Mouse (Mus musculus): ENCODE results near the gene Fut9.

Gene Fut9

DNA sequence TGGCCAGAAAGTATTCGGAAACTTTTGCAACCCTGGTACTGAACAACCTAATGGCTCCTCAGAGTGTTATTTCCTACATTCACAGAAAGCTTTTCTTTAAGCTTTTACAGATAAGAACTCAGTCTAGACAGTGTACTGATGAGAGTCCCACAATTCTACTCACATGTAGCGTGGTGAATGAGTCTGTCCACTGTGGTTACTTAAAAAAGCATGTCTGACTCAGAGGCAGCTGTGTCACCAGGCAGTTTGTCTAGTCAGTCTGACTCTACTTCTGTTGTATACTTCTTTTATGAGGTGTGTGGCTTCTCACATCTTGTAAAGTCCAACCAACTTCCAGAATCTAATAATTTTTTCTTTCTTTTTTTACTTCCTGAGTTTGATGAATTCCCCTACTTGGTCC is 154.5 kb downstream of the Fut9 start:
- no peak for DNase-seq

DNA sequence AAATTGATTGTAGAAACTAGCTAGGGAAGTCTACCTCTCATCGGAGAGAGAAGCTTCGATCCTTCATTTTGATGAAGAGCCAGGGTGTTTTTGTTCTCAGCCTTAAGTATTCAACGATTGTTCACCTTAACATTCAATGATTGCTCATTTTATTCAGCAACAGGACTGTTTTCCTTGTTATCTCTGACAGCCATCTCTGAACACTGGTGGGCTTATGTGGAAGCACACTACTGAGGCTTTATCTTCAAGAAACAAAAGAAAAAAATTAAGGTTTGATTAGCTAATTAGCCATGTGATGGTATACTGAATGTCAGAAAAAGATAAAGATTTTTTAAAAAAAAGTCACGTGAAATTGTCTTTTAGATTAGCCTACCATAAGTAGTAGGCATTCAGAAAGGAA is 158.1 kb downstream of the Fut9 start:
- no peak for DNase-seq

DNA sequence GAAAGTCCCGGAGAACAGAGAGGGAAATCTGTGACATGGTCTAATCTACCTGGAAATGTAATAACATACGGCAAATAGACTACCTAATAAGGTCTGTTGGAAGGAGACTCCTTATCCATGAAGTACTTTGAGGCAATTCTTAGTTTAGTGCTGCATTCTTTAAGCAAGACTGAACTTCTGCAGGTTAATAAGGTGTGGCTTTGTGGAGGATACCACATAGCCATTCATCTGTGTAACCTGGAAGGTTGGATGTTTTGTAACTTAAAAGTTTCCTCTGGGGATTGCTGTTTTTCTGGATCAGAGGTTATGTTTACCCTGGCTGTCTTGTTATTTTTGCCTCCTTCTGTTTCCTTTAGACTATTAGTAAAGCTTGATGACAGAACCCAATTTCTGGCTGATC is 166.8 kb downstream of the Fut9 start:
- DNase-seq: no peak

- no peak for DNase-seq
These were observed 171.9 kb downstream of the Fut9 start for GRCm38 (mm10) chr4:25628113-25628512.

DNA sequence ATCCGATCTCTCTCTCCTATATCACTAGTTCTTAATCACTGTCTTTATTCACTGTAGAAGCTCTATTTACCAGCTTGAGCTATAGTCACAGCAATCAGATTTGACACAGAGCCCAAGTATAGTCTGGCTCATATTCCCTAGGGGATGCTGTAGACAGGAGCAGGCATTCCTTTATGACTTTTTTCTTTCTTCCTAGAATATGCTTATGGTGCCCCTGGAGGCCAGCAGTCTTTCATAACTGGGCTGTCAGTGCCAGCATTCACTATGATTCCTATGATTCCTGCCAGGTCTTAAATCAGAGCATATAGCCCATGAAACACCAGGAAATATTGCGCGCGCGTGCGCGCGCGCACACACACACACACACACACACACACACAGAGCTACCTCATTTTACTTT is 172.6 kb downstream of the Fut9 start:
- DNase-seq: no peak

- DNase-seq: no peak
These were observed 173.0 kb downstream of the Fut9 start for GRCm38 (mm10) chr4:25627039-25627438.

- DNase-seq: no peak
These were observed 176.9 kb downstream of the Fut9 start for GRCm38 (mm10) chr4:25623176-25623575.

- DNase-seq: no peak
These were observed 182.7 kb downstream of the Fut9 start for GRCm38 (mm10) chr4:25617301-25617700.

GRCm38 (mm10) chr4:25613426-25613825 is 186.6 kb downstream of the Fut9 start:
- no peak for DNase-seq

DNA sequence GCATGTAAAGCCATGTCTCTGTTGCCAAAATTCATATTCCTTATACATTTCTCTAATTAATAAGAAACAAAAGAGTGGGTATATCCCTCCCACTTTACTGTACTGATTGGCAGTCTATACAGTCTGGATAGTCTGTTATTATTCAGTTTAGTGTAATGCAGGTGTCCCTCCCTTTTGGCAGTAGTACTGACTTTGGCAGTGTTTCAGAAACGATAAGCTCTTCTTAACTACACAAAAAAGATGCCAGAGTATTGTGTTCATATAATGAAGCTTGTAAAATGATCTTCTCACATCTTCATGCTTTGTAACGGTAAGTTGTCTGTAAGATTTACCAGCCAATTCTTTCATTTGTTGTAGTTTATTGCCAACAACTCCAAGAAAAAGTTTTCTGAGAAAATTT is 189.6 kb downstream of the Fut9 start:
- no peak for DNase-seq

DNA sequence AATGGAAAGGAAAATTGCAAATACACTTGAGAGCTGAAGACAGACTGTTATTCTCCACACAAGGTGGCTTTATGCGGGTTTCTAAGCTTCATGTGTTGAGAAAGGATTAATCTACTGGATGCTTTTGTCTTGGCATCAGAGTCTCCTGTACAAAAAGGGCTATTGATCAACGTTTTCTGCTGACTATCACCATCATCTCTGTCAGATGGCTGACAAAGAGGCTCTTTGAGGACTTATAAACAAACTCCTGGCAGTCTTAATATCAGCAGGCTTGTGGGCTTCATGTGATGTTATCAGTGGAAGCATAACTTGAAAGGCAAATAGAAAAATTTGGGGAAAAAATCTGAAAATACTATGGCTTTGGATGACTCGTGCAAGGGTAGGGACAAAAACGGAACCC is 206.8 kb downstream of the Fut9 start:
- no peak for DNase-seq

Data from kidney, postnatal 4 days (tissue).